Mouse (Mus musculus) forebrain, embryonic 15.5 days (tissue): ENCODE data around the gene Mtus2. TPM values are rescaled to one million over a fixed set of nuclear protein-coding genes. Genes with fewer than 3 reads are reported as not detected.
A peak's percentile ranks its signal among the peaks of the same experiment; 100 is the strongest.

Source experiments
- ATAC-seq: fragments of 200-750 bp; cut with Nextera tagmentation; replicated peaks from 2 replicates; pipeline ENCODE4 v1.8.0; 2017; ENCODE audit warnings: mild to moderate bottlenecking, moderate TSS enrichment, moderate library complexity
- H3K27ac ChIP-seq: fragments of 300-500 bp; sonication (generic); replicated peaks from 2 replicates; pipeline ENCODE4 v1.5.1; 2015; ENCODE audit warnings: mild to moderate bottlenecking, inconsistent platforms
- H3K27me3 ChIP-seq: fragments of 300-500 bp; sonication (generic); 2 replicates; pipeline ENCODE4 v1.6.1; 2015; ENCODE audit warnings: inconsistent platforms
- H3K36me3 ChIP-seq: fragments of 300-500 bp; sonication (generic); 2 replicates; pipeline ENCODE4 v1.6.1; 2015; ENCODE audit warnings: mild to moderate bottlenecking, inconsistent platforms
- H3K4me1 ChIP-seq: fragments of 300-500 bp; sonication (generic); 2 replicates; pipeline ENCODE4 v1.6.1; 2015; ENCODE audit warnings: inconsistent platforms
- H3K4me2 ChIP-seq: fragments of 300-500 bp; sonication (generic); replicated peaks from 2 replicates; pipeline ENCODE4 v1.6.1; 2015; ENCODE audit warnings: mild to moderate bottlenecking, inconsistent platforms
- H3K4me3 ChIP-seq: fragments of 300-500 bp; sonication (generic); 2 replicates; pipeline ENCODE4 v1.5.1; 2015; ENCODE audit warnings: mild to moderate bottlenecking, inconsistent platforms
- H3K9ac ChIP-seq: fragments of 300-500 bp; sonication (generic); replicated peaks from 2 replicates; pipeline ENCODE4 v1.6.1; 2015; ENCODE audit warnings: mild to moderate bottlenecking, inconsistent platforms
- H3K9me3 ChIP-seq: fragments of 300-500 bp; sonication (generic); 2 replicates; pipeline ENCODE4 v1.6.1; 2016; ENCODE audit warnings: inconsistent platforms
- WGBS: fragments of 180-500 bp; shearing (Covaris S2); methylation state at CpG from one replicate; pipeline ENCODE4 v1.1.7; 2015; ENCODE audit warnings: mixed read lengths; 5-methylcytosine and 5-hydroxymethylcytosine counted together
- polyA plus RNA-seq: library from polyadenylated mRNA; unstranded; fragments of >200 nt; fragmentation: Nextera tagmentation; extraction: Ambion mirVana; gene quantifications from 2 replicates; pipeline ENCODE4 v1.2.1, GENCODE M21; 2015

Mtus2 gene
- polyA plus RNA-seq, 1 experiment from 2014 or later: 20.0 TPM

GRCm38 (mm10) chr5:148179231-148179630 lies 222.1 kb downstream of the Mtus2 start:
- no peak overlapping the region for H3K9ac ChIP-seq
- H3K4me1 ChIP-seq: peaks cover 11% of the 10 kb centered on the region; the same call in 1 of the 2 replicates
- no peak overlapping the region for H3K4me2 ChIP-seq
- no peaks in the 10 kb centered on the region for H3K9me3 ChIP-seq
- H3K36me3 ChIP-seq: no peaks in the 10 kb centered on the region
- H3K27ac ChIP-seq: no peak overlapping the region
- 67% methylated on average over 7 of the region's 7 CpGs for WGBS
- ATAC-seq: no peak
- no peaks in the 10 kb centered on the region for H3K27me3 ChIP-seq
- no peak overlapping the region for H3K4me3 ChIP-seq

- WGBS: 13% methylated on average over 13 of the region's 13 CpGs
- Histone ChIP-seq H3K4me3 (no peak overlapping the region), H3K4me2 (no peak overlapping the region)
Observed at GRCm38 (mm10) chr5:148180590-148181307, 223.6 kb downstream of the Mtus2 start.

GRCm38 (mm10) chr5:148181308-148181630 lies 224.1 kb downstream of the Mtus2 start:
- Histone ChIP-seq H3K27me3 (no peaks in the 10 kb centered on the region), H3K9ac (no peak overlapping the region), H3K4me3 (no peak overlapping the region), H3K9me3 (0 out of 2 replicates have a peak, but pooled peaks cover 4% of the 10 kb centered on the region), H3K4me2 (no peak overlapping the region), H3K4me1 (0 out of 2 replicates have a peak, but pooled peaks cover 5% of the 10 kb centered on the region), H3K27ac (no peak overlapping the region), H3K36me3 (no peaks in the 10 kb centered on the region)
- 48% methylated on average over 4 of the region's 4 CpGs for WGBS
- no peak for ATAC-seq

More at GRCm38 (mm10) chr5:148180590-148181307, 223.6 kb downstream of the Mtus2 start:
- 0 out of 2 replicates have a peak, but pooled peaks have one; percentile 29 for ATAC-seq
- Histone ChIP-seq H3K36me3 (no peaks in the 10 kb centered on the region), H3K4me1 (peaks cover 9% of the 10 kb centered on the region; the same call in 1 of the 2 replicates), H3K9me3 (0 out of 2 replicates have a peak, but pooled peaks cover 1% of the 10 kb centered on the region), H3K9ac (no peak overlapping the region), H3K27me3 (no peaks in the 10 kb centered on the region), H3K27ac (no peak overlapping the region)

GRCm38 (mm10) chr5:148181901-148182300 lies 224.8 kb downstream of the Mtus2 start:
- Histone ChIP-seq H3K9me3 (0 out of 2 replicates have a peak, but pooled peaks cover 4% of the 10 kb centered on the region), H3K36me3 (no peaks in the 10 kb centered on the region), H3K4me3 (no peak overlapping the region), H3K27me3 (no peaks in the 10 kb centered on the region), H3K4me2 (no peak overlapping the region), H3K9ac (no peak overlapping the region), H3K27ac (no peak overlapping the region), H3K4me1 (0 out of 2 replicates have a peak, but pooled peaks cover 5% of the 10 kb centered on the region)
- WGBS: 83% methylated on average over 6 of the region's 6 CpGs
- ATAC-seq: no peak

GRCm38 (mm10) chr5:148185898-148186297 lies 228.8 kb downstream of the Mtus2 start:
- Histone ChIP-seq H3K9me3 (0 out of 2 replicates have a peak, but pooled peaks cover 4% of the 10 kb centered on the region), H3K4me1 (0 out of 2 replicates have a peak, but pooled peaks cover under 1% of the 10 kb centered on the region), H3K4me3 (no peak overlapping the region), H3K36me3 (no peaks in the 10 kb centered on the region), H3K4me2 (no peak overlapping the region), H3K27ac (no peak overlapping the region), H3K27me3 (no peaks in the 10 kb centered on the region), H3K9ac (no peak overlapping the region)
- no peak for ATAC-seq
- WGBS: 70% methylated on average over 1 of the region's 1 CpGs

GRCm38 (mm10) chr5:148191416-148191815 lies 234.3 kb downstream of the Mtus2 start:
- H3K4me2 ChIP-seq: no peak overlapping the region
- no peaks in the 10 kb centered on the region for H3K9me3 ChIP-seq
- no peak for ATAC-seq
- WGBS: 38% methylated on average over 4 of the region's 4 CpGs
- no peak overlapping the region for H3K4me3 ChIP-seq
- no peaks in the 10 kb centered on the region for H3K27me3 ChIP-seq
- H3K36me3 ChIP-seq: no peaks in the 10 kb centered on the region
- no peak overlapping the region for H3K27ac ChIP-seq
- no peaks in the 10 kb centered on the region for H3K4me1 ChIP-seq
- H3K9ac ChIP-seq: no peak overlapping the region

- Histone ChIP-seq H3K27ac (no peak overlapping the region), H3K4me2 (no peak overlapping the region), H3K36me3 (no peaks in the 10 kb centered on the region), H3K27me3 (no peaks in the 10 kb centered on the region), H3K9me3 (no peaks in the 10 kb centered on the region), H3K4me3 (no peak overlapping the region), H3K4me1 (no peaks in the 10 kb centered on the region), H3K9ac (no peak overlapping the region)
- no peak for ATAC-seq
- WGBS: 97% methylated on average over 4 of the region's 4 CpGs
Observed at GRCm38 (mm10) chr5:148211831-148212230, 254.7 kb downstream of the Mtus2 start.

- ATAC-seq: no peak
- WGBS: 90% methylated on average over 8 of the region's 8 CpGs
Observed at GRCm38 (mm10) chr5:148216786-148217185, 259.7 kb downstream of the Mtus2 start.

GRCm38 (mm10) chr5:148222898-148223297 lies 265.8 kb downstream of the Mtus2 start:
- no peak for ATAC-seq
- H3K27ac ChIP-seq: no peak overlapping the region
- no peak overlapping the region for H3K4me3 ChIP-seq
- H3K36me3 ChIP-seq: no peaks in the 10 kb centered on the region
- no peaks in the 10 kb centered on the region for H3K9me3 ChIP-seq
- H3K27me3 ChIP-seq: no peaks in the 10 kb centered on the region
- WGBS: 89% methylated on average over 5 of the region's 5 CpGs
- no peaks in the 10 kb centered on the region for H3K4me1 ChIP-seq
- H3K4me2 ChIP-seq: no peak overlapping the region
- H3K9ac ChIP-seq: no peak overlapping the region

More at GRCm38 (mm10) chr5:148216786-148217185, 259.7 kb downstream of the Mtus2 start:
- H3K27ac ChIP-seq: no peak overlapping the region
- H3K4me1 ChIP-seq: no peaks in the 10 kb centered on the region
- H3K9ac ChIP-seq: no peak overlapping the region
- H3K4me2 ChIP-seq: no peak overlapping the region
- no peaks in the 10 kb centered on the region for H3K9me3 ChIP-seq
- H3K4me3 ChIP-seq: no peak overlapping the region
- H3K27me3 ChIP-seq: no peaks in the 10 kb centered on the region
- no peaks in the 10 kb centered on the region for H3K36me3 ChIP-seq

GRCm38 (mm10) chr5:148224004-148224403 lies 266.9 kb downstream of the Mtus2 start:
- Histone ChIP-seq H3K9me3 (no peaks in the 10 kb centered on the region), H3K9ac (no peak overlapping the region), H3K27ac (no peak overlapping the region), H3K27me3 (no peaks in the 10 kb centered on the region), H3K4me2 (no peak overlapping the region), H3K36me3 (no peaks in the 10 kb centered on the region), H3K4me1 (no peaks in the 10 kb centered on the region), H3K4me3 (no peak overlapping the region)
- 93% methylated on average over 16 of the region's 16 CpGs for WGBS
- no peak for ATAC-seq

- Histone ChIP-seq H3K36me3 (no peaks in the 10 kb centered on the region), H3K4me2 (no peak overlapping the region), H3K4me3 (no peak overlapping the region), H3K27me3 (no peaks in the 10 kb centered on the region), H3K4me1 (no peaks in the 10 kb centered on the region), H3K27ac (no peak overlapping the region), H3K9me3 (no peaks in the 10 kb centered on the region), H3K9ac (no peak overlapping the region)
- no peak for ATAC-seq
- 90% methylated on average over 18 of the region's 18 CpGs for WGBS
Observed at GRCm38 (mm10) chr5:148233714-148234113, 276.6 kb downstream of the Mtus2 start.

- no peak for ATAC-seq
- Histone ChIP-seq H3K9me3 (no peaks in the 10 kb centered on the region), H3K27ac (no peak overlapping the region), H3K4me2 (no peak overlapping the region), H3K36me3 (no peaks in the 10 kb centered on the region), H3K27me3 (no peaks in the 10 kb centered on the region), H3K4me3 (no peak overlapping the region), H3K4me1 (no peaks in the 10 kb centered on the region), H3K9ac (no peak overlapping the region)
- 51% methylated on average over 9 of the region's 9 CpGs for WGBS
Observed at GRCm38 (mm10) chr5:148236616-148237015, 279.5 kb downstream of the Mtus2 start.

- H3K9ac ChIP-seq: no peak overlapping the region
Observed at GRCm38 (mm10) chr5:148239067-148239466, 281.9 kb downstream of the Mtus2 start.

More at GRCm38 (mm10) chr5:148239067-148239466, 281.9 kb downstream of the Mtus2 start:
- H3K4me3 ChIP-seq: no peak overlapping the region
- ATAC-seq: peak; percentile 60; the same call in 1 of the 2 replicates
- H3K36me3 ChIP-seq: no peaks in the 10 kb centered on the region
- H3K27me3 ChIP-seq: no peaks in the 10 kb centered on the region
- no peaks in the 10 kb centered on the region for H3K4me1 ChIP-seq
- no peak overlapping the region for H3K27ac ChIP-seq
- H3K4me2 ChIP-seq: no peak overlapping the region
- H3K9me3 ChIP-seq: no peaks in the 10 kb centered on the region
